Mouse (Mus musculus) liver, embryonic 11.5 days (tissue): ENCODE data around the gene Stab1. TPM values are rescaled to one million over a fixed set of nuclear protein-coding genes. Genes with fewer than 3 reads are reported as not detected.

ENCODE experiments used
- ATAC-seq: fragments of 200-750 bp; cut with Nextera tagmentation; replicated peaks from 2 replicates; pipeline ENCODE4 v1.8.0; 2017; ENCODE audit warnings: moderate number of reproducible peaks, mild to moderate bottlenecking, moderate TSS enrichment, moderate library complexity; ENCODE audit not compliant: low FRiP score
- DNase-seq: peaks from one replicate; pipeline ENCODE4 v3.0.0-alpha.2; 2017; ENCODE audit warnings: low spot score
- H3K27ac ChIP-seq: fragments of 300-500 bp; sonication (generic); 2 replicates; pipeline ENCODE4 v1.5.1; 2014; ENCODE audit warnings: mild to moderate bottlenecking, low read depth, low read length, control low read depth
- H3K27me3 ChIP-seq: fragments of 300-500 bp; sonication (generic); replicated peaks from 2 replicates; pipeline ENCODE4 v1.6.1; 2014; ENCODE audit warnings: low read length, mixed read lengths; ENCODE audit not compliant: control insufficient read depth, insufficient read depth
- H3K36me3 ChIP-seq: fragments of 300-500 bp; sonication (generic); 2 replicates; pipeline ENCODE4 v1.6.1; 2014; ENCODE audit warnings: mild to moderate bottlenecking, low read length, moderate library complexity, mixed read lengths; ENCODE audit not compliant: control insufficient read depth, insufficient read depth
- H3K4me1 ChIP-seq: fragments of 300-500 bp; sonication (generic); replicated peaks from 2 replicates; pipeline ENCODE4 v1.6.1; 2014; ENCODE audit warnings: low read length, mixed read lengths; ENCODE audit not compliant: control insufficient read depth, insufficient read depth
- H3K4me2 ChIP-seq: fragments of 300-500 bp; sonication (generic); 2 replicates; pipeline ENCODE4 v1.6.1; 2014; ENCODE audit warnings: mild to moderate bottlenecking, control low read depth, moderate library complexity
- H3K4me3 ChIP-seq: fragments of 300-500 bp; sonication (generic); 2 replicates; pipeline ENCODE4 v1.5.1; 2014; ENCODE audit warnings: low read depth, low read length, control low read depth
- H3K9ac ChIP-seq: fragments of 300-500 bp; sonication (generic); 2 replicates; pipeline ENCODE4 v1.6.1; 2014; ENCODE audit warnings: low read depth, low read length, control low read depth
- H3K9me3 ChIP-seq: fragments of 300-500 bp; sonication (generic); 2 replicates; pipeline ENCODE4 v1.6.1; 2016; ENCODE audit warnings: low read length, inconsistent platforms, mixed read lengths; ENCODE audit not compliant: control insufficient read depth
- whole genome bisulfite sequencing: fragments of 180-500 bp; shearing (Covaris S2); extraction: QIAGEN DNeasy Blood & Tissue Kit; methylation state at CpG from one replicate; pipeline ENCODE4 v1.1.7; 2014; 5-methylcytosine and 5-hydroxymethylcytosine counted together
- polyA plus RNA-seq: library from polyadenylated mRNA; unstranded; fragments of >200 nt; fragmentation: Nextera tagmentation; extraction: Ambion mirVana; gene quantifications from 2 replicates; pipeline ENCODE4 v1.2.1, GENCODE M21; 2014

The Stab1 gene
- polyA plus RNA-seq, 1 experiment from 2014 or later: 39.9 TPM

DNA sequence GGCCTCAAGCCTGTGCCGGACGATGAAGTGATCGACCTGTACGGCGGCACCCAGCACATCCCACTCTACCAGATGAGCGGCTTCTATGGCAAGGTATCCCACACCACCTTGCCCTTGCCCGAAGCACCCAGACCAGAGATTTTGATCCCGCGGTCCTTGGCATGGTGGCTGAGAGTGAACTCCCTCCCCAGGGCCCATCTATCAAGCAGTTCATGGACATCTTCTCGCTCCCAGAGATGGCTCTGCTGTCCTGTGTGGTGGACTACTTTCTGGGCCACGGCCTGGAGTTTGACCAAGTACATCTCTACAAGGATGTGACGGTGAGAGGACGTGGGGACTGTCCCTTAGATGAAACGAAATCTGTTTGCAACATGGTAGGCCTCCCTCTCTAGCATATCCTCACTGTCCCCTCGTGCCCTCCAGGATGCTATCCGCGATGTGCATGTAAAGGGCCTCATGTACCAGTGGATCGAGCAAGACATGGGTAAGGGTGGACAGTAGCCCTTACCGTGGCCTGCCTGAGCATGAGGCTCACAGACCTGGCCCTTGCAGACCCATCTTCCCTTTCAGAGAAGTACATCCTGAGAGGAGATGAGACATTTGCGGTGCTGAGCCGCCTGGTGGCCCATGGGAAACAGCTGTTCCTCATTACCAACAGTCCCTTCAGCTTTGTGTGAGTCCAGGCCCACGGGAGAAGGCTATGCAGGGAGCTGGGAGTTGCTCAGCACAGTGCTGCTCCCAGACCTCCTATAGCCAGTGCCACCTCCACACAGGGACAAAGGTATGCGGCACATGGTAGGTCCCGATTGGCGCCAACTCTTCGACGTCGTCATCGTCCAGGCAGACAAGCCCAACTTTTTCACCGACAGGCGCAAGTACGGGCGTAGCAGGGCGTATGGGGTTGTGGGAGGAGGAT lies 32.7 kb downstream of the Stab1 start:
- 94% methylated on average over 34 of the region's 34 CpGs for WGBS
- peaks cover 66% of the 10 kb centered on the region for H3K36me3 ChIP-seq

DNA sequence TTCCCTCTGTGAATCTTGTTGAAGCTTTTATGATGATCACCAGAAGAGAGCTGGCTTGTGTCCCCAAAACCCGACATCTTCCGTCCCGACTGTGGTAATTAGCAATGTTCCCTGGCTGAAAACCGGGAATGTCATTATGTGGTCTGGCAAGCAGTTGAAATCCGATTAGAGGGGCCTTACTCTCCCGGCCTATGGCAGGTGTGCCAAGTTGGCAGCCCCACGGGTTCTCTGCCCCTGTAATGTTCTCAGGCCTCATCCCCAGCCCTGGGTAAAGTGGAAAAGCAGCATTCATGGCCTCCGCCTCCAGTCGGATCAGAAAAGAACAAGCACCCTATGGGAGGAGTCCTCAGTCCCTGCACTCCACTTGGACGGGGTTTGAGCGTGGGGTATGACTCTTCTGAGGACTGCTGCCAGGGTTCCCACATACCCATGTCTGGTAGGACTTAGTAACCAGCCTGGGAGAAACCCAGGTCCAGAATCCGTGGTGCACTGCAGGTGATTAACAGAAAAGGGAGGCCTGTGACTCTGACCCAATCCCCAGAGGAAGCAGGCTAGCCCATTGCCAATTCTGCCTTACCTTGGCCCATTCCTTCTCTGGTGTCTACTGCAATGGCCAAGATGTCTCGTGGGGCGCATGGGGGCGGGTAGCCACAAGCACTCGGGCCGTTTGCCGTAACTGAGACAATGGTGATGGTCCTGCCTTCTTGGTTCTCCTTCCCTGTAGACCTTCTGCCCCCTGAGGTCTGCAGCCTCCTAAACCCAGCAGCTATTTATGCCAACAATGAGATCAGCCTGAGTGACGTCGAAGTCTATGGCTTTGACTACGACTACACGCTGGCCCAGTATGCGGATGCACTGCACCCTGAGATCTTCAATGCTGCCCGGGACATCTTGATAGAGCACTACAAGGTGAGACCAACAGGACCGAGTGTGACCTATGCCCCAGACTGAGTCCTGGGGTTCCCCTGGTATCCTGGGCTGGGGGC lies 34.1 kb downstream of the Stab1 start:
- ATAC-seq (no peak), DNase-seq (no peak)
- peaks cover 53% of the 10 kb centered on the region for H3K36me3 ChIP-seq
- no peak overlapping the region for H3K9ac ChIP-seq
- H3K4me3 ChIP-seq: no peak overlapping the region
- no peaks in the 10 kb centered on the region for H3K27me3 ChIP-seq
- no peak overlapping the region for H3K27ac ChIP-seq
- H3K4me1 ChIP-seq: peaks cover 29% of the 10 kb centered on the region
- H3K9me3 ChIP-seq: no peaks in the 10 kb centered on the region
- no peak overlapping the region for H3K4me2 ChIP-seq
- 91% methylated on average over 25 of the region's 25 CpGs for WGBS

More for the DNA sequence above, 32.7 kb downstream of the Stab1 start:
- Histone ChIP-seq H3K27me3 (no peaks in the 10 kb centered on the region), H3K9ac (no peak overlapping the region), H3K27ac (no peak overlapping the region), H3K9me3 (no peaks in the 10 kb centered on the region), H3K4me3 (no peak overlapping the region), H3K4me2 (no peak overlapping the region), H3K4me1 (peaks cover 23% of the 10 kb centered on the region)
- no peak for ATAC-seq
- no peak for DNase-seq

DNA sequence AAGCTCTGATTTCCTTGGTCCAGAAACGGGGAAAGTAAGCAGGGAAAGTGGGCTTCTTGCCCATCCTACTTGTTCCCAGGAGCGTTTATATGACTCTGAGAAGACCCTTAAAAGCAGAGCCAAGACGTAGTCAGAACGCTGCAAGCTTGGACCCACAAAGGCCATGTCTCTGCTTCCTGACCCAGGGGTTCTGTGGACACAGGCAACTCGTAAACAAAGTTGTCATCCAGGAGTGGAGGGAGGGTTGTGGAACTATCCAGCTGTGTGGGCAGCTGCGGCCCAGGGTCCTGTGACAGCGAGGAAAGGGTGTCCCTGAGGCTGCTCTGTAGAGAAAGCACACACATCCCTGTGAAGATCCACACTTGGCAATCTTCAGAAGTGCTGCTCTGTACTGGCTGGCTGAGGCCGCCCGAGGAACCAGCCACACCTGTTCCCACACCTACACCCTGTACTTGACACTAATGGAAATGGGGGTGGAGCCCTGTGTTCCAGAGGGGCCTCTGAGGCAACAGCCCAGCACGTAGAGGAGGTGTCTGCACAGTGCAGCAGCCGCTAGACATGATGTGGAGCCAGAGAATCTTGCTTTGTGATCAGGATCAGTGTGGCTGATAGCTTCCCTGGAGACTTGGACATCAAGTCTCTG lies 35.3 kb downstream of the Stab1 start:
- H3K4me3 ChIP-seq: peak overlapping the region; percentile 83; the same call in 1 of the 2 replicates
- peak overlapping the region; percentile 28; the same call in 1 of the 2 replicates for H3K27ac ChIP-seq
- WGBS: 64% methylated on average over 11 of the region's 11 CpGs
- H3K27me3 ChIP-seq: no peaks in the 10 kb centered on the region
- H3K9me3 ChIP-seq: no peaks in the 10 kb centered on the region
- peak overlapping the region; percentile 32 for H3K9ac ChIP-seq
- H3K36me3 ChIP-seq: peaks cover 41% of the 10 kb centered on the region
- H3K4me1 ChIP-seq: peaks cover 29% of the 10 kb centered on the region
- DNase-seq: peak; percentile 28
- no peak for ATAC-seq
- peak overlapping the region; percentile 85 for H3K4me2 ChIP-seq

DNA sequence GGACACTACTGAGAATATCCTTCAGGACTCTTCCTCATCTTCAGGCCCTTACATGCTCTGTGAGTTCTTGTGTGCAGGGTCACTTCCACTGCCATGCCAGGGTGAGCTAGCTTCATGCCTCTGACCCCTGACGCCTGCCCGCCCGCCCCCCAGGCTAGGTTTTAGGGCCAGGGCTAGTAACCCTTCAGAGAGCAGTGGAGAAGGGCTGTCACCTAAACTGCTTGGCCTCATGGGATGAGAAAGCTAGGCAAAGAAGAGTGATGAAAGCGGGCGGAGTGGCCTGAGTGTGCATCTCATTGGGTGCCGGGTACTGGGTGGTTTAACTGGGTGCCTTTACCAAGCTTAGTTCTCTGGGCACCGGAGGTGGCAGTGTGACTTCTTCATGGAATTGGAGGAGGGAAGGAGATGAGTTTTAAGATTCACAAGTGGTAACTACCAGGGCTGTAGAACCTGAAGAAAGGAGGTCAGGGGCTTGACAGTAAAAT lies 35.9 kb downstream of the Stab1 start:
- Histone ChIP-seq H3K9ac (peak overlapping the region; percentile 85), H3K27ac (0 out of 2 replicates have a peak overlapping the region, but pooled peaks have one; percentile 28), H3K36me3 (peaks cover 36% of the 10 kb centered on the region), H3K4me2 (peak overlapping the region; percentile 85), H3K9me3 (no peaks in the 10 kb centered on the region), H3K27me3 (no peaks in the 10 kb centered on the region), H3K4me1 (peaks cover 29% of the 10 kb centered on the region), H3K4me3 (peak overlapping the region; percentile 83)
- WGBS: 84% methylated on average over 7 of the region's 7 CpGs
- DNase-seq: no peak
- ATAC-seq: no peak

DNA sequence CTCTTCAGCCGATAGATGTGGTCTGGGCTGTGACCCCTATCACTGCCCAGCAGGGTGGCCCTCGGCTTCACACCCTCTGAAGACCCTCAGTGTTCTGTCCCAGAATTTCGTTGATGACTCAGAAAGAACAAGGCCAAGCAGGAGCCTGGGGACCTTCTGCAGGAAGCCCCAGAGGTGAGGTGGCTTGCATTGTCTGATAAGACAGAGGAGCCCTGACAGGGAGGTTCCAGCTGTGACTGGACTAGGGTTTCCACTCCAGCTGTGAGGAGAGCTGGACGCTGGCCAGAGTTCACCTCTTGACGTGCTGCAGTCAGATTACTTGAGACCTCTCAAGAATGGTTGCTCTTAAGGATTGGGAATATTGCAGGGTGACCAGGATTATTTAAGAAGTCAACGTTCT lies 36.4 kb downstream of the Stab1 start:
- H3K4me3 ChIP-seq: peak overlapping the region; percentile 83
- H3K27ac ChIP-seq: peak overlapping the region; percentile 82
- peak; percentile 24; the same call in 1 of the 2 replicates for ATAC-seq
- no peaks in the 10 kb centered on the region for H3K27me3 ChIP-seq
- H3K4me2 ChIP-seq: peak overlapping the region; percentile 85
- 5% methylated on average over 6 of the region's 6 CpGs for WGBS
- no peaks in the 10 kb centered on the region for H3K9me3 ChIP-seq
- peaks cover 33% of the 10 kb centered on the region for H3K4me1 ChIP-seq
- peak overlapping the region; percentile 85 for H3K9ac ChIP-seq
- peak; percentile 52 for DNase-seq
- H3K36me3 ChIP-seq: peaks cover 34% of the 10 kb centered on the region

DNA sequence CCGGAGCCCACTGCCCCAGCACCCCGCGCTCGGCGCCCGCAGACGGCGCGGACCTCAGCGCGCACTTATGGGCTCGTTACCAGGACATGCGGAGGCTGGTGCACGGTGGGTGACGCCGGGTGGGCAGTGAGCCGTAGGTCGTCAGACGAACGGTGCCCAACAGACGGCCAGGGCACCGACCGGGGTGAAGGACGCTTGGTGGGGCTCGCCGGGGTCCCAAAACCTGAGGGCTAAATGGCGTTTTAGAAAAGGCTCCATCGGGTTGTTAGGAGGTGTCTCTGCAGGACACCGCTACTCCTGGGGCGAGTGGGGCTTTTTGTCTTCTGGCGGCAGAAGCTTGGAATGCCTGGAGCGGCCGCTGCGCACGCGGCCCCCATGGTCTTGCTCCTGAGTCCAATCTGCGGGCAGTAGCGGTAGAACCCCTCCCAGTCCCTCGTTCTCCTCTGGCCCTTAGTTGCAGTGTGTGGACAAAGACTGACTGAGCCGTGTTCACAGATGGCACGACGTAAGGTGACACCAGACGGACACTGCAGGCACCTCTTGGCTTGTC lies 37.1 kb downstream of the Stab1 start:
- Histone ChIP-seq H3K27me3 (no peaks in the 10 kb centered on the region), H3K27ac (peak overlapping the region; percentile 82), H3K9ac (peak overlapping the region; percentile 85), H3K4me2 (peak overlapping the region; percentile 85), H3K36me3 (peaks cover 31% of the 10 kb centered on the region), H3K9me3 (no peaks in the 10 kb centered on the region), H3K4me1 (peaks cover 36% of the 10 kb centered on the region), H3K4me3 (peak overlapping the region; percentile 83)
- DNase-seq (peak; percentile 65), ATAC-seq (no peak; the same call in 1 of the 2 replicates)
- under 1% methylated on average over 43 of the region's 43 CpGs for WGBS

DNA sequence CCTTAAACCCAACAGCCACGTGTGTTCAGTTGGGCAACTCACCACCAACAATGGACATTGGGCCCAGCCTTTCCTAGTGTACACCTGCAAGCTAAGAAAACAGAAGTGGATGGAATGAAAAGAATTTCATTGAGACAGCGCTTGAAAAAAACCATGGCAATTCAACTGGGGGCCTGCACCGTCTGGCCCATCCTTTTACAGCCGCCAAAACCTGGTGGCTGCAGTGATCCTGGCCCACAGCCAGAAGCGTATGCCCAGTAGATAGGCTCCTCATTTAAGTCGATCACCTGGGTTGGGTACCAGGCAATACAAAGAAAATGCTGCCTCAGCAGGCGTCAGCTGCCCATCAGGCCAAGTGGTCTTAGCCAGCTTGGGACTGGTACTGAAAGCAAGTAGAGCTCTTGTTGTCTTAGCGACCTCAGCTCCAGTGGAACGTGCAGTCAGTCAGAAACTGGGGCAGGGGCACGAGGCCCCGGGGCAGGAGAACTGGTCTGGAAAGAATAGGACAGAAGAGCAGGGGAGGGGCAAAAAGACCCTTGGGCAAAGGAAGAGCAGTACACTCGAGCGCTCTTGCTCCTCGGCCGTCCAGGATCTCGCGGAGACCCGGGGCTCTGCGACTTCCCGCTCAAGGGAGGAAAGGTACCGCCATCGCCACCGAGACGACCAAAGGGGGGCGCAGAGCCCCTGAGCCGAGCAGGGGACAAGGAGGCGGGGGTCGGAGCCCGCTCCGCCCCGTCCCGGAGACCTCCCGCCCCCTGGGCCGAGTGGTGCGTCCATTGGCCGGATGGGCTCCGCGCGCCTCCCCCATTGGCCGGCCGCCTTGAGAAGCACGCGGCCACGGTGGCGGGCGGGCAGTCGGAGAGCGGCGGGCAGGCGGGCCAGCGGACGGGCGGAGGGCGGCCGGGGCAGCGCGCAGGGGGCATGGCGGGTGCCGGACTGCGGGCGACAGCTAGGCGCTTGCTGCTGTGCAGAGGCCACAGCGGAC lies 37.9 kb downstream of the Stab1 start, which contains the start of gene Nt5dc2:
TSS of gene Nt5dc2 (plus strand) at position 818 of the 985 bp plus-strand sequence.
- H3K9ac ChIP-seq: peak within 1 kb of the TSS; percentile 85
- H3K36me3 ChIP-seq: peaks cover 23% of the 10 kb centered on the region
- no peaks in the 10 kb centered on the region for H3K27me3 ChIP-seq
- H3K4me2 ChIP-seq: peak within 1 kb of the TSS; percentile 85
- peak within 1 kb of the TSS; percentile 83 for H3K4me3 ChIP-seq
- no peaks in the 10 kb centered on the region for H3K9me3 ChIP-seq
- peak; percentile 92 for DNase-seq
- H3K4me1 ChIP-seq: peaks cover 42% of the 10 kb centered on the region
- H3K27ac ChIP-seq: peak within 1 kb of the TSS; percentile 82
- 6% methylated on average over 51 of the region's 63 CpGs for WGBS
- ATAC-seq: peak; percentile 75
